Mouse (Mus musculus) liver, embryonic 13.5 days (tissue): ENCODE results near the gene Crhr2. TPM values are rescaled to one million over a fixed set of nuclear protein-coding genes. Genes with fewer than 3 reads are reported as not detected.
A peak's percentile ranks its signal among the peaks of the same experiment; 100 is the strongest.

ENCODE experiments used
- ATAC-seq: fragments of 200-750 bp; cut with Nextera tagmentation; 2 replicates; pipeline ENCODE4 v1.8.0; 2017; ENCODE audit warnings: low read depth, mild to moderate bottlenecking, moderate number of reproducible peaks, moderate library complexity
- DNase-seq: peaks from one replicate; pipeline ENCODE4 v3.0.0; 2022
- H3K27ac ChIP-seq: fragments of 300-500 bp; sonication (generic); 2 replicates; pipeline ENCODE4 v1.5.1; 2015; ENCODE audit warnings: moderate library complexity, mild to moderate bottlenecking, inconsistent platforms
- H3K27me3 ChIP-seq: fragments of 300-500 bp; sonication (generic); 2 replicates; pipeline ENCODE4 v1.6.1; 2015; ENCODE audit warnings: mild to moderate bottlenecking, inconsistent platforms
- H3K36me3 ChIP-seq: fragments of 300-500 bp; sonication (generic); 2 replicates; pipeline ENCODE4 v1.6.1; 2015; ENCODE audit warnings: mild to moderate bottlenecking, inconsistent platforms
- H3K4me1 ChIP-seq: fragments of 300-500 bp; sonication (generic); replicated peaks from 2 replicates; pipeline ENCODE4 v1.6.1; 2015; ENCODE audit warnings: inconsistent platforms
- H3K4me2 ChIP-seq: fragments of 300-500 bp; sonication (generic); 2 replicates; pipeline ENCODE4 v1.6.1; 2015; ENCODE audit warnings: inconsistent platforms, mild to moderate bottlenecking, moderate library complexity
- H3K4me3 ChIP-seq: fragments of 300-500 bp; sonication (generic); replicated peaks from 2 replicates; pipeline ENCODE4 v1.5.1; 2015; ENCODE audit warnings: mild to moderate bottlenecking, inconsistent platforms
- H3K9ac ChIP-seq: fragments of 300-500 bp; sonication (generic); 2 replicates; pipeline ENCODE4 v1.6.1; 2015; ENCODE audit warnings: mild to moderate bottlenecking, inconsistent platforms
- H3K9me3 ChIP-seq: fragments of 300-500 bp; sonication (generic); replicated peaks from 2 replicates; pipeline ENCODE4 v1.6.1; 2016; ENCODE audit warnings: inconsistent platforms
- WGBS: fragments of 180-500 bp; shearing (Covaris S2); methylation state at CpG from one replicate; pipeline ENCODE4 v1.1.7; 2015; ENCODE audit not compliant: insufficient replicate concordance; 5-methylcytosine and 5-hydroxymethylcytosine counted together
- polyA plus RNA-seq: library from polyadenylated mRNA; unstranded; fragments of >200 nt; fragmentation: Nextera tagmentation; extraction: Ambion mirVana; gene quantifications from 2 replicates; pipeline ENCODE4 v1.2.1, GENCODE M21; 2015

Crhr2 gene
- polyA plus RNA-seq, 1 experiment from 2014 or later: 0.45 TPM

- no peak for ATAC-seq
- Histone ChIP-seq H3K27me3 (no peaks in the 10 kb centered on the region), H3K4me2 (no peak overlapping the region), H3K27ac (no peak overlapping the region), H3K36me3 (peaks cover 88% of the 10 kb centered on the region), H3K4me3 (no peak overlapping the region), H3K4me1 (no peaks in the 10 kb centered on the region), H3K9ac (no peak overlapping the region), H3K9me3 (no peaks in the 10 kb centered on the region)
- 84% methylated on average over 4 of the region's 4 CpGs for WGBS
- no peak for DNase-seq
Observed at GRCm38 (mm10) chr6:55076561-55077255, 56.1 kb downstream of the Crhr2 start.

GRCm38 (mm10) chr6:55065903-55066302, 66.9 kb downstream of the Crhr2 start:
- Histone ChIP-seq H3K9me3 (no peaks in the 10 kb centered on the region), H3K27me3 (no peaks in the 10 kb centered on the region), H3K27ac (no peak overlapping the region), H3K4me1 (peaks cover 14% of the 10 kb centered on the region), H3K4me2 (no peak overlapping the region), H3K4me3 (no peak overlapping the region), H3K36me3 (peaks cover 92% of the 10 kb centered on the region), H3K9ac (no peak overlapping the region)
- 84% methylated on average over 2 of the region's 2 CpGs for WGBS
- no peak for ATAC-seq
- DNase-seq: no peak

- ATAC-seq (peak; percentile 74), DNase-seq (no peak)
- Histone ChIP-seq H3K9ac (no peak overlapping the region), H3K4me3 (no peak overlapping the region), H3K36me3 (peaks cover 94% of the 10 kb centered on the region), H3K27ac (no peak overlapping the region), H3K9me3 (no peaks in the 10 kb centered on the region), H3K4me2 (no peak overlapping the region), H3K27me3 (no peaks in the 10 kb centered on the region), H3K4me1 (peaks cover 14% of the 10 kb centered on the region)
- WGBS: 27% methylated on average over 7 of the region's 7 CpGs
Observed at GRCm38 (mm10) chr6:55064477-55064827, 68.4 kb downstream of the Crhr2 start.

GRCm38 (mm10) chr6:55063793-55064476, 68.9 kb downstream of the Crhr2 start:
- Histone ChIP-seq H3K27me3 (no peaks in the 10 kb centered on the region), H3K4me3 (no peak overlapping the region), H3K4me1 (peaks cover 14% of the 10 kb centered on the region), H3K9me3 (no peaks in the 10 kb centered on the region), H3K4me2 (no peak overlapping the region), H3K9ac (no peak overlapping the region), H3K36me3 (peaks cover 95% of the 10 kb centered on the region), H3K27ac (no peak overlapping the region)
- ATAC-seq (peak; percentile 76), DNase-seq (no peak)
- WGBS: 44% methylated on average over 9 of the region's 9 CpGs

GRCm38 (mm10) chr6:55062200-55062599, 70.6 kb downstream of the Crhr2 start:
- DNase-seq: no peak
- Histone ChIP-seq H3K4me1 (peaks cover 14% of the 10 kb centered on the region), H3K9me3 (no peaks in the 10 kb centered on the region), H3K4me2 (no peak overlapping the region), H3K36me3 (peaks cover 92% of the 10 kb centered on the region), H3K27me3 (no peaks in the 10 kb centered on the region), H3K9ac (no peak overlapping the region), H3K4me3 (no peak overlapping the region), H3K27ac (no peak overlapping the region)
- WGBS: 78% methylated on average over 5 of the region's 5 CpGs
- ATAC-seq: no peak

- peaks cover 90% of the 10 kb centered on the region for H3K36me3 ChIP-seq
- no peak overlapping the region for H3K4me3 ChIP-seq
- ATAC-seq (no peak), DNase-seq (no peak)
- H3K4me2 ChIP-seq: no peak overlapping the region
- H3K9ac ChIP-seq: no peak overlapping the region
- no peaks in the 10 kb centered on the region for H3K9me3 ChIP-seq
- H3K27me3 ChIP-seq: no peaks in the 10 kb centered on the region
- no peak overlapping the region for H3K27ac ChIP-seq
- WGBS: 87% methylated on average over 11 of the region's 11 CpGs
- peaks cover 14% of the 10 kb centered on the region for H3K4me1 ChIP-seq
Observed at GRCm38 (mm10) chr6:55061328-55061727, 71.5 kb downstream of the Crhr2 start.

GRCm38 (mm10) chr6:55060241-55060825, 72.5 kb downstream of the Crhr2 start:
- no peak overlapping the region for H3K4me3 ChIP-seq
- ATAC-seq (no peak), DNase-seq (no peak)
- peaks cover 90% of the 10 kb centered on the region for H3K36me3 ChIP-seq
- H3K27ac ChIP-seq: no peak overlapping the region
- H3K27me3 ChIP-seq: no peaks in the 10 kb centered on the region
- peaks cover 14% of the 10 kb centered on the region for H3K4me1 ChIP-seq
- H3K9me3 ChIP-seq: no peaks in the 10 kb centered on the region
- 86% methylated on average over 7 of the region's 7 CpGs for WGBS
- H3K4me2 ChIP-seq: no peak overlapping the region
- H3K9ac ChIP-seq: no peak overlapping the region

GRCm38 (mm10) chr6:55057427-55057826, 75.4 kb downstream of the Crhr2 start:
- no peak overlapping the region for H3K9ac ChIP-seq
- no peak overlapping the region for H3K27ac ChIP-seq
- no peak overlapping the region for H3K4me3 ChIP-seq
- H3K4me1 ChIP-seq: no peaks in the 10 kb centered on the region
- no peaks in the 10 kb centered on the region for H3K27me3 ChIP-seq
- H3K9me3 ChIP-seq: no peaks in the 10 kb centered on the region
- ATAC-seq (no peak), DNase-seq (no peak)
- no peak overlapping the region for H3K4me2 ChIP-seq
- H3K36me3 ChIP-seq: peaks cover 90% of the 10 kb centered on the region
- 77% methylated on average over 3 of the region's 3 CpGs for WGBS

- Histone ChIP-seq H3K27me3 (no peaks in the 10 kb centered on the region), H3K9ac (no peak overlapping the region), H3K4me2 (no peak overlapping the region), H3K4me1 (0 out of 2 replicates have a peak, but pooled peaks cover 5% of the 10 kb centered on the region), H3K36me3 (peaks cover 95% of the 10 kb centered on the region), H3K4me3 (no peak overlapping the region), H3K9me3 (no peaks in the 10 kb centered on the region), H3K27ac (no peak overlapping the region)
- 93% methylated on average over 4 of the region's 4 CpGs for WGBS
- ATAC-seq: no peak
- DNase-seq: no peak
Observed at GRCm38 (mm10) chr6:55054491-55054890, 78.3 kb downstream of the Crhr2 start.

GRCm38 (mm10) chr6:55049186-55049585, 83.6 kb downstream of the Crhr2 start:
- Histone ChIP-seq H3K27ac (no peak overlapping the region), H3K27me3 (no peaks in the 10 kb centered on the region), H3K4me2 (no peak overlapping the region), H3K4me1 (peaks cover 11% of the 10 kb centered on the region; the same call in 1 of the 2 replicates), H3K4me3 (no peak overlapping the region), H3K9me3 (no peaks in the 10 kb centered on the region), H3K36me3 (peaks cover 77% of the 10 kb centered on the region), H3K9ac (no peak overlapping the region)
- ATAC-seq (no peak), DNase-seq (no peak)
- 92% methylated on average over 10 of the region's 10 CpGs for WGBS

GRCm38 (mm10) chr6:55045326-55045725, 87.5 kb downstream of the Crhr2 start:
- no peak overlapping the region for H3K4me3 ChIP-seq
- no peak overlapping the region for H3K4me2 ChIP-seq
- WGBS: 30% methylated on average over 1 of the region's 1 CpGs
- H3K9me3 ChIP-seq: no peaks in the 10 kb centered on the region
- peaks cover 47% of the 10 kb centered on the region for H3K36me3 ChIP-seq
- H3K27me3 ChIP-seq: no peaks in the 10 kb centered on the region
- no peak overlapping the region for H3K9ac ChIP-seq
- DNase-seq (no peak), ATAC-seq (no peak)
- H3K4me1 ChIP-seq: peaks cover 24% of the 10 kb centered on the region
- no peak overlapping the region for H3K27ac ChIP-seq
